In genomic region chr11:60540761-60541160, GRCm38 (mm10) we compare ENCODE assay signal across 8 mouse cellular contexts. TPM values are rescaled to one million over a fixed set of nuclear protein-coding genes. Genes with fewer than 3 reads are reported as not detected.
DNase-seq lines count a peak whose midpoint lies in the region; ATAC-seq and TF ChIP-seq lines count a peak whose summit lies in the region.

No protein-coding gene starts in this region.

- H3K9me3 ChIP-seq in heart, embryonic 12.5 days (replicated peaks): no peaks in the 10 kb centered on the region
- no peaks in the 10 kb centered on the region for H3K9me3 ChIP-seq in embryonic facial prominence, embryonic 15.5 days (replicated peaks)
- no peaks in the 10 kb centered on the region for H3K9me3 ChIP-seq in intestine, postnatal 0 days (ENCODE audit: control insufficient read depth)
- no peaks in the 10 kb centered on the region for H3K9me3 ChIP-seq in midbrain, embryonic 15.5 days

- peak overlapping the region; percentile 77 for H3K9ac ChIP-seq in heart, embryonic 12.5 days
- no peak overlapping the region for H3K9ac ChIP-seq in embryonic facial prominence, embryonic 15.5 days
- no peak overlapping the region for H3K9ac ChIP-seq in intestine, postnatal 0 days (ENCODE audit: low read depth, low read length)
- H3K9ac ChIP-seq in midbrain, embryonic 15.5 days: peak overlapping the region; percentile 21; the same call in 1 of the 2 replicates

- H3K36me3 ChIP-seq in heart, embryonic 12.5 days: peaks cover 22% of the 10 kb centered on the region
- peaks cover 12% of the 10 kb centered on the region for H3K36me3 ChIP-seq in embryonic facial prominence, embryonic 15.5 days
- peaks cover 17% of the 10 kb centered on the region; the same call in 1 of the 2 replicates for H3K36me3 ChIP-seq in intestine, postnatal 0 days (ENCODE audit: control insufficient read depth, insufficient read depth)
- no peaks in the 10 kb centered on the region for H3K36me3 ChIP-seq in midbrain, embryonic 15.5 days (replicated peaks)

- no peak for DNase-seq in heart, adult 9 months (ENCODE audit: low spot score in 2 of 2)
- no peak for DNase-seq in adrenal gland, postnatal 25 days
- no peak for DNase-seq in adrenal gland, adult 2 months
- no peak for DNase-seq in right cerebral cortex, postnatal 36 days (ENCODE audit: low spot score in 2 of 2)

- no peaks in the 10 kb centered on the region for H3K27me3 ChIP-seq in heart, embryonic 12.5 days (replicated peaks)
- no peaks in the 10 kb centered on the region for H3K27me3 ChIP-seq in embryonic facial prominence, embryonic 15.5 days
- no peaks in the 10 kb centered on the region for H3K27me3 ChIP-seq in intestine, postnatal 0 days (replicated peaks; ENCODE audit: control insufficient read depth, insufficient read depth, low read length)
- no peaks in the 10 kb centered on the region for H3K27me3 ChIP-seq in midbrain, embryonic 15.5 days (replicated peaks)

- 0 out of 2 replicates have a peak overlapping the region, but pooled peaks have one; percentile 30 for H3K27ac ChIP-seq in heart, embryonic 12.5 days (ENCODE audit: poor library complexity, severe bottlenecking)
- peak overlapping the region; percentile 31; the same call in 1 of the 2 replicates for H3K27ac ChIP-seq in embryonic facial prominence, embryonic 15.5 days (replicated peaks)
- H3K27ac ChIP-seq in intestine, postnatal 0 days (ENCODE audit: low read depth, low read length): no peak overlapping the region; the same call in 1 of the 2 replicates
- H3K27ac ChIP-seq in midbrain, embryonic 15.5 days: no peak overlapping the region

- 63% methylated on average over 2 of the region's 2 CpGs for WGBS in heart, embryonic 12.5 days
- 57% methylated on average over 2 of the region's 2 CpGs for WGBS in embryonic facial prominence, embryonic 15.5 days
- WGBS in intestine, postnatal 0 days: 30% methylated on average over 2 of the region's 2 CpGs
- WGBS in midbrain, embryonic 15.5 days: 72% methylated on average over 2 of the region's 2 CpGs

- peaks cover 41% of the 10 kb centered on the region for H3K4me1 ChIP-seq in heart, embryonic 12.5 days (replicated peaks)
- peaks cover 45% of the 10 kb centered on the region for H3K4me1 ChIP-seq in embryonic facial prominence, embryonic 15.5 days
- H3K4me1 ChIP-seq in intestine, postnatal 0 days (replicated peaks; ENCODE audit: control insufficient read depth, insufficient read depth, low read length): peaks cover 8% of the 10 kb centered on the region; the same call in 1 of the 2 replicates
- peaks cover 61% of the 10 kb centered on the region for H3K4me1 ChIP-seq in midbrain, embryonic 15.5 days

- no peak for TF ChIP-seq CTCF in intestine, postnatal 0 days (IDR thresholded peaks at IDR 0.05; ENCODE audit: low read depth)

- H3K4me3 ChIP-seq in heart, embryonic 12.5 days: peak overlapping the region; percentile 51
- H3K4me3 ChIP-seq in embryonic facial prominence, embryonic 15.5 days (replicated peaks): peak overlapping the region; percentile 94
- H3K4me3 ChIP-seq in intestine, postnatal 0 days (ENCODE audit: low read depth, low read length): peak overlapping the region; percentile 95
- peak overlapping the region; percentile 30 for H3K4me3 ChIP-seq in midbrain, embryonic 15.5 days

- no peak for ATAC-seq in heart, embryonic 12.5 days (ENCODE audit: insufficient number of reproducible peaks, low FRiP score)
- no peak for ATAC-seq in embryonic facial prominence, embryonic 15.5 days (ENCODE audit: insufficient number of reproducible peaks, low FRiP score, low TSS enrichment, low read depth)
- ATAC-seq in intestine, postnatal 0 days: no peak
- no peak for ATAC-seq in midbrain, embryonic 15.5 days (replicated peaks)

- peak overlapping the region; percentile 97 for H3K4me2 ChIP-seq in heart, embryonic 12.5 days
- peak overlapping the region; percentile 81 for H3K4me2 ChIP-seq in embryonic facial prominence, embryonic 15.5 days (replicated peaks)
- peak overlapping the region; percentile 91 for H3K4me2 ChIP-seq in intestine, postnatal 0 days (replicated peaks; ENCODE audit: low read depth)
- H3K4me2 ChIP-seq in midbrain, embryonic 15.5 days: peak overlapping the region; percentile 95

RNA-seq across cellular contexts. Expression of gene Alkbh5, which starts 4.6 kb away (rescaled TPM):
- 41.8 and 44.6 TPM in 2 replicates for polyA plus RNA-seq in heart, embryonic 12.5 days (2016; fragmentation: Nextera tagmentation; extraction: Ambion mirVana)
- polyA plus RNA-seq in embryonic facial prominence, embryonic 15.5 days (2015; fragmentation: Nextera tagmentation; extraction: Ambion mirVana): 36.8 and 38.6 TPM in 2 replicates
- polyA plus RNA-seq in intestine, postnatal 0 days (2015; fragmentation: Nextera tagmentation; extraction: Ambion mirVana): 37.3 and 41.7 TPM in 2 replicates
- 22.9 and 23.1 TPM in 2 replicates for polyA plus RNA-seq in midbrain, embryonic 15.5 days (2015; fragmentation: Nextera tagmentation; extraction: Ambion mirVana)
- total RNA-seq in adrenal gland, postnatal 25 days (2021): 114 and 126 TPM in 2 replicates
- 10 to 100 TPM; 93.8 to 98.1 TPM for total RNA-seq in adrenal gland, adult 2 months (2021)
- polyA plus RNA-seq in adrenal gland, adult 2 months (2012; rRNA removed): 37.9 and 39.3 TPM in 2 replicates

Comparison
In these comparisons a context has a peak if more than half of its experiments do, and no peak if none do; other contexts are left out.
1. H3K27ac ChIP-seq: peak in heart, embryonic 12.5 days (single experiment) and embryonic facial prominence, embryonic 15.5 days (single experiment); none in intestine, postnatal 0 days (single experiment) and midbrain, embryonic 15.5 days (single experiment).
2. H3K4me3 ChIP-seq: peak in every context shown above with its lines; median percentile 95 in intestine, postnatal 0 days; 94 in embryonic facial prominence, embryonic 15.5 days; 51 in heart, embryonic 12.5 days; 30 in midbrain, embryonic 15.5 days.
3. H3K9ac ChIP-seq: peak in heart, embryonic 12.5 days (single experiment) and midbrain, embryonic 15.5 days (single experiment); none in embryonic facial prominence, embryonic 15.5 days (single experiment) and intestine, postnatal 0 days (single experiment).
4. Peak in every context shown above with its lines, with median percentiles within 50 percentile points of each other: H3K4me2 ChIP-seq.